Mouse (Mus musculus): ENCODE measurements around the gene Ccdc177.

GRCm38 (mm10) chr12:80794935-80795785, 34.7 kb upstream of the Ccdc177 start:
- no peak for TF ChIP-seq CTCF (IDR thresholded peaks at IDR 0.05; ENCODE audit: borderline replicate concordance, insufficient read depth, low read depth, low read length)
- TF ChIP-seq POLR2A (IDR thresholded peaks at IDR 0.05; ENCODE audit: borderline replicate concordance, insufficient read depth, low read length): no peak
